Mouse (Mus musculus) stomach, postnatal 0 days (tissue): Measurements from ENCODE around the gene Gabpa.

Experiments used
- CTCF ChIP-seq: IDR thresholded peaks from 2 replicates; pipeline ENCODE4 v1.5.1; 2016; ENCODE audit warnings: antibody characterized with exemption, low read depth, mild to moderate bottlenecking, moderate library complexity
- EP300 ChIP-seq: optimal IDR thresholded peaks from 2 replicates; pipeline ENCODE3; 2016; ENCODE audit warnings: antibody characterized with exemption

DNA sequence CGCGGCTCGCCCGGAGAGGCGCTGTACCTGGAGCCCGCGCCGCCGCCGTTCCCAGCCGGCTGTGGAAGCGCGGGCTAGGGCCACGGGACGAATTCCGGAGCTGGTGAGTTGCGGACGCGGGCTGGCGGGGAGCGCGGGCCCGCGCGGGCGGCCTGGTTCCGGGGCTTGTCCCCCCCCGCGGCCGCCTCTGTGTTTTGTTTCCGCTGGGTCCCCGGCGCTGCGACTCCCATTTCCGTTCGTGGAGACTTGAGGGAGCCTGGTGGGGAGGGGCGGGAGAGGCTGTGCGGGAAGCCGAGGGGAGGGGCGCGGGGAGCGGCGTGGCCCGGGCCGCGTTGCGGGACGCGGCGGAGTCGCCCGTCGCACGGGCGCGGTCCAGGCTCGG lies 707 bp downstream of the Gabpa start, which contains the start of gene Atp5j:
- TF ChIP-seq CTCF: no peak
- no peak for TF ChIP-seq EP300
